Mouse (Mus musculus): Measurements from ENCODE around the gene Sh3bp5. TPM values are rescaled to one million over a fixed set of nuclear protein-coding genes. Genes with fewer than 3 reads are reported as not detected.

The Sh3bp5 gene
- polyA plus RNA-seq, 2 experiments, result 22.2 to 49.1 TPM

DNA sequence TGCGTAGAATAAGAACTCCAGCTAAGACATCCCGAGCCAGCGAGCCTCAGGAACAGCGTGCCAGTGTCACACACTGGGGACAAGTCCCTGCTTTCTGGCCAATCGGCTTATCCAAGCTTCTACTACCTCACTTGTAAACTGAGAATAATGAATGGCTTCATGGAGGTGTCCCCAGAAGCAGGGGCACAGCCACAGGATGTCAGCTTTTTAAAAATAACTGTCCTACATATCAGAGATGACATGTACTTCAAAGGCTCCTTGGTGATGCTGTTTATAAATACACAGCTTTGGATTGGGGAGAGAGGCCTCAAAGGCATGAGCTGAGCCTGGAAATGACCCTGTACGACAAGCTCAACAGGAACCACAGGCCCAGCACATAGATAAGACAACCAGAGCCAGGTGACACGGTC lies 20.9 kb downstream of the Sh3bp5 start:
- H3K27ac ChIP-seq (replicated peaks; ENCODE audit: low read depth, low read length), result no peak overlapping the region
- no peak overlapping the region for H3K4me3 ChIP-seq (replicated peaks; ENCODE audit: low read length)
- 38% methylated on average over 7 of the region's 7 CpGs for WGBS
- no peaks in the 10 kb centered on the region for H3K27me3 ChIP-seq (ENCODE audit: control insufficient read depth, insufficient read depth, low read length)
- no peak for ATAC-seq (ENCODE audit: low FRiP score, low read depth)
- H3K9ac ChIP-seq (ENCODE audit: low read depth, low read length, severe bottlenecking), result no peak overlapping the region
- no peak overlapping the region for H3K4me2 ChIP-seq (replicated peaks; ENCODE audit: low read depth, low read length, severe bottlenecking)
- H3K9me3 ChIP-seq (ENCODE audit: control insufficient read depth, low read length), result no peaks in the 10 kb centered on the region
- peaks cover 16% of the 10 kb centered on the region for H3K4me1 ChIP-seq (ENCODE audit: control insufficient read depth, insufficient read depth, low read length)
- peaks cover 7% of the 10 kb centered on the region for H3K36me3 ChIP-seq (ENCODE audit: control insufficient read depth, insufficient read depth, low read length)
- no peak for DNase-seq (ENCODE audit: low spot score)
- no peak for TF ChIP-seq POLR2A (IDR thresholded peaks at IDR 0.05; ENCODE audit: borderline replicate concordance, extremely low read depth, insufficient read depth, insufficient read length)

DNA sequence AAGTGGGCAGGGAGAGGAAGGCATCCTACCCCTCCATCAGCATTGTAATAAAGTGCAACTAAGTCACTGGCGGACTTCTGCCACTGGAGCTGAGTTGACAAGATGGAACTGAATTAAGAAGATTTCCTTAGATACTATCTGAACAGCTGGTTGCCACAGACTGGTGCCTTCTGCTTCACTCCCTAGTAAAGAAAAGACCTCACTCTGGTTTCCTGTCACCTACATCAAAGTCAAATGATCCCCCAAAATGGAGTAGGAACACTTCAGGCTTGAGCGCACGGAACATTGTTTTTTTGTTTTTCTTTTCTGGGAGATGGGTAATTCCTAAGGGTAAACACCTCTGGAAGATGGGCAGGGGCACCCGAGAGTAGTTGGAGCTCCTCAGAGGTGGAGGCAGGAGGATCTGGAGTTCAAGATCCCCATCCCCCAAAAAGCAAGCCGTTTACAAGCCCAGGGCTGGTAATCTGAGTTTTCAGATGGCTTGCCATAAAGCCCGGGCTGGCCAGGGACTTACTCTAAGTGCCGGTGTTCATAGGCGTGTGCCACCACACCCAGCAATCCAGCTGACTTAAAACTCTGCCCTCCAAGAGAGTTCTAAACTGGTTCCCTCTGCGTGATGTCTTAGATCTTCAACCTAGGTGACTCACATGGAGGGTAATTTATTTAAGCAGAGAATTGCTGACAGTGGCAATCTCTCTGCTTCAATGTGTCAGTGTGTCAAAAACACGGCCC lies 21.5 kb downstream of the Sh3bp5 start:
- ATAC-seq (ENCODE audit: low FRiP score, low read depth), result no peak
- H3K4me2 ChIP-seq (replicated peaks; ENCODE audit: low read depth, low read length, severe bottlenecking), result no peak overlapping the region
- DNase-seq (ENCODE audit: low spot score), result no peak
- H3K27me3 ChIP-seq (ENCODE audit: control insufficient read depth, insufficient read depth, low read length), result no peaks in the 10 kb centered on the region
- 42% methylated on average over 10 of the region's 10 CpGs for WGBS
- H3K4me3 ChIP-seq (replicated peaks; ENCODE audit: low read length), result no peak overlapping the region
- no peaks in the 10 kb centered on the region for H3K9me3 ChIP-seq (ENCODE audit: control insufficient read depth, low read length)
- no peak overlapping the region for H3K27ac ChIP-seq (replicated peaks; ENCODE audit: low read depth, low read length)
- no peak overlapping the region for H3K9ac ChIP-seq (ENCODE audit: low read depth, low read length, severe bottlenecking)
- TF ChIP-seq POLR2A (IDR thresholded peaks at IDR 0.05; ENCODE audit: borderline replicate concordance, extremely low read depth, insufficient read depth, insufficient read length), result no peak
- H3K36me3 ChIP-seq (ENCODE audit: control insufficient read depth, insufficient read depth, low read length), result peaks cover 8% of the 10 kb centered on the region
- H3K4me1 ChIP-seq (ENCODE audit: control insufficient read depth, insufficient read depth, low read length), result peaks cover 16% of the 10 kb centered on the region

DNA sequence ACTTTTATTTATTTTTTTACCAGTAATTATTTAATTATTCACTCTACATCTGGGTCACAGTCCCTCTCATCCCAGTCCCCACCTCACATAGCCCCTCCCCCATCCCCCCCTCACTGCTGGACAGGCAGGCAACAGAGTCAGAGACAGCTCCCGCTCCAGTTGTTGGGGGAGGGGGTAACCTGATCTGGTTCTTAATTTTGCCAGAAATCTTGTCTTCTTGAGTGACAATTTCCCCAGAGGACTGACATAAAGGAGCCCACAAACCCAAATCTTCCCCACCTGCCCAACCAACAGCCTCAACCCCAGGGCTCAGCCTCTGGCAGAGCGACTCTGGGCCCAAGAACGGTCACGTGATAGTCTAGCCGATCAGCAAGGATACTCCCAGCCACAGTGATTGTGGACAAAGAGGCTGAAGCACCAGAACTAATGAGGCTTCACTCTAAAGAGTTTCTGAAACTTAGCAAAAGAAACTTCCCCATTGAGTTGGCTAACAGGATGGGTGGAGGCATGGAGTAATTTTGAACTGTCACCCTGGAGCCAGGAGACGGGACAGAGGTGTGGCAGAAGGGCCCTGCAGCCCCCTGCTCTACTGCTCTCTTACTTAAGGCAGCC lies 22.3 kb downstream of the Sh3bp5 start:
- Histone ChIP-seq H3K27ac (replicated peaks; ENCODE audit: low read depth, low read length) (no peak overlapping the region), H3K4me2 (replicated peaks; ENCODE audit: low read depth, low read length, severe bottlenecking) (no peak overlapping the region), H3K4me1 (ENCODE audit: control insufficient read depth, insufficient read depth, low read length) (peaks cover 16% of the 10 kb centered on the region), H3K4me3 (replicated peaks; ENCODE audit: low read length) (no peak overlapping the region), H3K9me3 (ENCODE audit: control insufficient read depth, low read length) (no peaks in the 10 kb centered on the region), H3K9ac (ENCODE audit: low read depth, low read length, severe bottlenecking) (no peak overlapping the region), H3K27me3 (ENCODE audit: control insufficient read depth, insufficient read depth, low read length) (no peaks in the 10 kb centered on the region), H3K36me3 (ENCODE audit: control insufficient read depth, insufficient read depth, low read length) (peaks cover 8% of the 10 kb centered on the region)
- WGBS, result 60% methylated on average over 6 of the region's 6 CpGs
- ATAC-seq (ENCODE audit: low FRiP score, low read depth) (no peak), DNase-seq (ENCODE audit: low spot score) (no peak)
- no peak for TF ChIP-seq POLR2A (IDR thresholded peaks at IDR 0.05; ENCODE audit: borderline replicate concordance, extremely low read depth, insufficient read depth, insufficient read length)

- TF ChIP-seq POLR2A (IDR thresholded peaks at IDR 0.05; ENCODE audit: borderline replicate concordance, extremely low read depth, insufficient read depth, insufficient read length), result no peak
- peaks cover 11% of the 10 kb centered on the region for H3K36me3 ChIP-seq (ENCODE audit: control insufficient read depth, insufficient read depth, low read length)
- no peak overlapping the region for H3K27ac ChIP-seq (replicated peaks; ENCODE audit: low read depth, low read length)
- 82% methylated on average over 10 of the region's 10 CpGs for WGBS
- peaks cover 16% of the 10 kb centered on the region for H3K4me1 ChIP-seq (ENCODE audit: control insufficient read depth, insufficient read depth, low read length)
- H3K4me3 ChIP-seq (replicated peaks; ENCODE audit: low read length), result no peak overlapping the region
- no peaks in the 10 kb centered on the region for H3K9me3 ChIP-seq (ENCODE audit: control insufficient read depth, low read length)
- no peak for ATAC-seq (ENCODE audit: low FRiP score, low read depth)
- DNase-seq (ENCODE audit: low spot score), result no peak
- no peak overlapping the region for H3K9ac ChIP-seq (ENCODE audit: low read depth, low read length, severe bottlenecking)
- H3K4me2 ChIP-seq (replicated peaks; ENCODE audit: low read depth, low read length, severe bottlenecking), result no peak overlapping the region
- H3K27me3 ChIP-seq (ENCODE audit: control insufficient read depth, insufficient read depth, low read length), result no peaks in the 10 kb centered on the region
These were observed 23.2 kb downstream of the Sh3bp5 start for GRCm38 (mm10) chr14:31412651-31413056.

- Histone ChIP-seq H3K36me3 (ENCODE audit: control insufficient read depth, insufficient read depth, low read length) (peaks cover 29% of the 10 kb centered on the region), H3K4me3 (replicated peaks; ENCODE audit: low read length) (no peak overlapping the region), H3K9ac (ENCODE audit: low read depth, low read length, severe bottlenecking) (no peak overlapping the region), H3K9me3 (ENCODE audit: control insufficient read depth, low read length) (no peaks in the 10 kb centered on the region), H3K27ac (replicated peaks; ENCODE audit: low read depth, low read length) (no peak overlapping the region), H3K4me1 (ENCODE audit: control insufficient read depth, insufficient read depth, low read length) (peaks cover 16% of the 10 kb centered on the region), H3K4me2 (replicated peaks; ENCODE audit: low read depth, low read length, severe bottlenecking) (no peak overlapping the region), H3K27me3 (ENCODE audit: control insufficient read depth, insufficient read depth, low read length) (no peaks in the 10 kb centered on the region)
- TF ChIP-seq POLR2A (IDR thresholded peaks at IDR 0.05; ENCODE audit: borderline replicate concordance, extremely low read depth, insufficient read depth, insufficient read length), result no peak
- no peak for DNase-seq (ENCODE audit: low spot score)
- ATAC-seq (ENCODE audit: low FRiP score, low read depth), result no peak
- WGBS, result 88% methylated on average over 4 of the region's 4 CpGs
These were observed 25.1 kb downstream of the Sh3bp5 start for GRCm38 (mm10) chr14:31410737-31411136.
